Mouse (Mus musculus) olfactory bulb, adult 2 months (tissue): ENCODE measurements at regions not wholly inside any gene's neighbourhood (a gene's known extent, or its start where the extent isn't known, plus 50 kb on each side); places are given as distances from the start of the nearest gene placed in this dataset.

Source experiments
- H3K27ac ChIP-seq: fragments of 200-500 bp; 2 replicates; pipeline ENCODE4 v1.5.1; 2012; ENCODE audit warnings: low read depth, low read length; ENCODE audit not compliant: insufficient read depth
- H3K4me1 ChIP-seq: fragments of 200-500 bp; 2 replicates; pipeline ENCODE4 v1.6.1; 2012; ENCODE audit warnings: low read length; ENCODE audit not compliant: control insufficient read depth, insufficient read depth
- H3K4me3 ChIP-seq: fragments of 200-500 bp; 2 replicates; pipeline ENCODE4 v1.5.1; 2012; ENCODE audit warnings: mild to moderate bottlenecking, low read depth, low read length, moderate library complexity; ENCODE audit not compliant: insufficient read depth
- CTCF ChIP-seq: fragments of 200-500 bp; IDR thresholded peaks from 2 replicates; pipeline ENCODE4 v1.5.1; 2012; ENCODE audit warnings: low read depth, mild to moderate bottlenecking, low read length, moderate library complexity; ENCODE audit not compliant: insufficient read depth
- POLR2A ChIP-seq: fragments of 200-500 bp; IDR thresholded peaks from 2 replicates; pipeline ENCODE4 v1.6.1; 2012; ENCODE audit warnings: mild to moderate bottlenecking, low read depth, low read length, moderate library complexity; ENCODE audit not compliant: insufficient read depth
- WGBS: fragments of 180-500 bp; shearing (Covaris S2); methylation state at CpG from one replicate; pipeline ENCODE4 v1.1.7; 2018; 5-methylcytosine and 5-hydroxymethylcytosine counted together

GRCm38 (mm10) chr10:91823499-91823898, 642.4 kb upstream of the Tmpo start:
- TF ChIP-seq CTCF (no peak), POLR2A (no peak)
- WGBS: 93% methylated on average over 5 of the region's 5 CpGs
- H3K4me1 ChIP-seq: no peaks in the 10 kb centered on the region
- no peak overlapping the region for H3K4me3 ChIP-seq
- no peak overlapping the region for H3K27ac ChIP-seq

GRCm38 (mm10) chr10:91804870-91805269, 623.8 kb upstream of the Tmpo start:
- Histone ChIP-seq H3K4me3 (no peak overlapping the region), H3K4me1 (no peaks in the 10 kb centered on the region), H3K27ac (no peak overlapping the region)
- TF ChIP-seq POLR2A (no peak), CTCF (no peak)
- WGBS: 86% methylated on average over 3 of the region's 3 CpGs
